Mouse (Mus musculus) midbrain, embryonic 12.5 days (tissue): ENCODE results near the gene Ikzf5. TPM values are rescaled to one million over a fixed set of nuclear protein-coding genes. Genes with fewer than 3 reads are reported as not detected.
"Not testable (repeated sequence)": the region's sequence is repeated elsewhere in the genome, so short reads cannot be mapped to it uniquely, and the experiment has no call there.

Source experiments
- ATAC-seq: fragments of 200-750 bp; cut with Nextera tagmentation; 2 replicates; pipeline ENCODE4 v1.8.0; 2017; ENCODE audit warnings: low read depth, moderate TSS enrichment, moderate library complexity; ENCODE audit not compliant: low FRiP score
- H3K27ac ChIP-seq: fragments of 300-500 bp; sonication (generic); replicated peaks from 2 replicates; pipeline ENCODE4 v1.5.1; 2016; ENCODE audit warnings: mild to moderate bottlenecking
- H3K27me3 ChIP-seq: fragments of 300-500 bp; sonication (generic); 2 replicates; pipeline ENCODE4 v1.6.1; 2016; ENCODE audit warnings: mild to moderate bottlenecking
- H3K36me3 ChIP-seq: fragments of 300-500 bp; sonication (generic); 2 replicates; pipeline ENCODE4 v1.6.1; 2016
- H3K4me1 ChIP-seq: fragments of 300-500 bp; sonication (generic); 2 replicates; pipeline ENCODE4 v1.6.1; 2016
- H3K4me2 ChIP-seq: fragments of 300-500 bp; sonication (generic); replicated peaks from 2 replicates; pipeline ENCODE4 v1.6.1; 2016; ENCODE audit warnings: mild to moderate bottlenecking, moderate library complexity
- H3K4me3 ChIP-seq: fragments of 300-500 bp; sonication (generic); 2 replicates; pipeline ENCODE4 v1.5.1; 2016; ENCODE audit warnings: mild to moderate bottlenecking
- H3K9ac ChIP-seq: fragments of 300-500 bp; sonication (generic); replicated peaks from 2 replicates; pipeline ENCODE4 v1.6.1; 2016; ENCODE audit warnings: mild to moderate bottlenecking, moderate library complexity
- H3K9me3 ChIP-seq: fragments of 300-500 bp; sonication (generic); 2 replicates; pipeline ENCODE4 v1.6.1; 2016; ENCODE audit warnings: mild to moderate bottlenecking
- WGBS: fragments of 180-500 bp; shearing (Covaris S2); methylation state at CpG from one replicate; pipeline ENCODE4 v1.1.7; 2016; 5-methylcytosine and 5-hydroxymethylcytosine counted together
- polyA plus RNA-seq: library from polyadenylated mRNA; unstranded; fragments of >200 nt; fragmentation: Nextera tagmentation; extraction: Ambion mirVana; gene quantifications from 2 replicates; pipeline ENCODE4 v1.2.1, GENCODE M21; 2016

The Ikzf5 gene
- polyA plus RNA-seq, 1 experiment from 2014 or later = 23.6 TPM

DNA sequence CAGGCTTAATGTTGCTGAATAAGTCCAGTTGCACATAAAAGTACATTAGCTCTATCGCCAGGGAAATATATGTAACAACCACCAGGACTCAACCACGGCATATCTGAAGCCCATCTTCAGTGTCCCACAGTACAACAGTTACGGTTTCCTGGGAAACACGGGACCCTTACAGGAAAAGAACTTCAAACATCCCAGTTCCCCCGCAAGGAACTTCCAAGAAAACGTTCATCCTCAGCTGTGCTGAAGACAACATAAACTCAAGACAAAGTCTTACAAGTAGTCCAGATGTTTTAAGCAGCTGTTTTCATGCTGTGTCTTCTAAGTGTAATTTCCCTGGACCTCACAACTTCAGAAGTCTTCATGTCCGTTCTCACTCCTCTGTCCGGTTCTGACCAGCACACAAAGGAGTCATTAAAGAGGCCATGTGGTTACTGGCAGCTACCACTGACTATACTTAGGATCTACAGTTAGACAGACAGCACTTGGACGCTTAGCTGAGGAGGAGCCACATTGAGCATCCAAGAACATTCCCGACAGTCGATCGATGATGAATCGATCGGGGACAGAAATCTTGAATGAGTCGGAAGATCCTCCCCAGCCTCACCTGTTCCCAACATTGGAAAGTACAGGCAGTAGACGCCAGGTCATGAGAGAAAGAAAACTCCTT, 867 bp downstream of the Ikzf5 start:
- 0 out of 2 replicates have a peak, but pooled peaks have one; percentile 16 for ATAC-seq
- H3K4me2 ChIP-seq = peak overlapping the region; percentile 76
- no peaks in the 10 kb centered on the region for H3K27me3 ChIP-seq
- 8% methylated on average over 16 of the region's 16 CpGs for WGBS
- H3K36me3 ChIP-seq = no peaks in the 10 kb centered on the region
- H3K4me1 ChIP-seq = peaks cover 17% of the 10 kb centered on the region
- H3K27ac ChIP-seq = 0 out of 2 replicates have a peak overlapping the region, but pooled peaks have one; percentile 75
- no peaks in the 10 kb centered on the region for H3K9me3 ChIP-seq
- peak overlapping the region; percentile 98 for H3K4me3 ChIP-seq
- peak overlapping the region; percentile 86 for H3K9ac ChIP-seq

DNA sequence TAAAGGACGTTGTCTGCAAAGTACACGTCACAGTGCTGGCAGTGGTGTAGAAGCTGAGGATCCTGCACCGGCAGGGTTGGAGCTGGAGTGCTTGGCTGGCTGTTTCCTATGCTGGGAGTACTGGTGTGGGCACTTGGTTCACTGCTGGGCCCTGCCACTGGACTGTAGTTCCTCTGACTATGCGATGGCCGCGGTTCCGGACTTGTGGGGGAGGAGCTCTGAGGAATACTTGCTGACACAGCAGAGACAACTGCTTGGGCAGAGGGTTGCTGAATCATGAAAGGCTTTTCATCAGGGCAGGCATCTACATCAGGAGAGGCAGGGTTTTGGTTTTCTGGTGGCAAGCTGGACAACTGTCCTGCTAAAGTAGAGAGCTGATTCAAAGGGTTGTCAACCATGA, 18.6 kb downstream of the Ikzf5 start:
- not testable (repeated sequence) for H3K4me1 ChIP-seq, ATAC-seq, H3K9me3 ChIP-seq, H3K27ac ChIP-seq, H3K4me3 ChIP-seq, H3K9ac ChIP-seq, H3K27me3 ChIP-seq, H3K4me2 ChIP-seq
- peaks cover 42% of the 10 kb centered on the region for H3K36me3 ChIP-seq
- WGBS = 90% methylated on average over 7 of the region's 7 CpGs

GRCm38 (mm10) chr7:131371880-131372651, 38.3 kb downstream of the Ikzf5 start:
- WGBS = 75% methylated on average over 9 of the region's 9 CpGs
- ATAC-seq = no peak
- peak overlapping the region; percentile 67 for H3K4me3 ChIP-seq

DNA sequence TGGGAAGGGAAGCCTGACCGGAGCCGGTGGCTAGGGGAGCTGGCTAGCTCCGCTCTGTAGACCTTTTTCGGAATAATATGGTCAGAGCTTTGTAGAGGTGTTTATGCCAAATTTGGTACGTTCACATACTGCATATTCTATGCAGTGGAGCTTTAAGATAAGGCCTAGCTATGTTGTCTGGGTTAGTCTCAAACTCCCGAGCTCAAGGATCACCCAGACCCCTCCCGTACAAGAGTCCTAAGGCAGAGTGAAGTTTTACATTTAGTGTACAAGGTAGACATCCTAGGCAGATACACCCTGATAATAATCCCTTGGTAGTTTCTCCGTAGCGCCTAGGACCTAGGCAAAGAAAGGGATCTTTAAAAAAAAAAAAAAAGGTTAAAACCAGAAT, 38.9 kb downstream of the Ikzf5 start:
- Histone ChIP-seq H3K9me3 (no peaks in the 10 kb centered on the region), H3K4me2 (peak overlapping the region; percentile 66), H3K9ac (peak overlapping the region; percentile 83), H3K4me3 (peak overlapping the region; percentile 67), H3K36me3 (no peaks in the 10 kb centered on the region), H3K27me3 (no peaks in the 10 kb centered on the region), H3K27ac (peak overlapping the region; percentile 90), H3K4me1 (peaks cover 6% of the 10 kb centered on the region; the same call in 1 of the 2 replicates)
- ATAC-seq = no peak; the same call in 1 of the 2 replicates
- WGBS = 8% methylated on average over 9 of the region's 9 CpGs

More at GRCm38 (mm10) chr7:131371880-131372651, 38.3 kb downstream of the Ikzf5 start:
- Histone ChIP-seq H3K27ac (no peak overlapping the region), H3K4me2 (peak overlapping the region; percentile 66), H3K9ac (peak overlapping the region; percentile 83), H3K27me3 (no peaks in the 10 kb centered on the region), H3K9me3 (no peaks in the 10 kb centered on the region), H3K4me1 (peaks cover 6% of the 10 kb centered on the region; the same call in 1 of the 2 replicates), H3K36me3 (no peaks in the 10 kb centered on the region)

- no peaks in the 10 kb centered on the region for H3K36me3 ChIP-seq
- H3K4me3 ChIP-seq = peak within 1 kb of the TSS; percentile 67
- no peaks in the 10 kb centered on the region for H3K9me3 ChIP-seq
- peak; percentile 96 for ATAC-seq
- peaks cover 6% of the 10 kb centered on the region; the same call in 1 of the 2 replicates for H3K4me1 ChIP-seq
- peak within 1 kb of the TSS; percentile 83 for H3K9ac ChIP-seq
- no peaks in the 10 kb centered on the region for H3K27me3 ChIP-seq
- H3K4me2 ChIP-seq = peak within 1 kb of the TSS; percentile 66
- WGBS = 5% methylated on average over 45 of the region's 47 CpGs
- H3K27ac ChIP-seq = peak within 1 kb of the TSS; percentile 90
Observed at GRCm38 (mm10) chr7:131370648-131371469, 39.5 kb downstream of the Ikzf5 start, which contains the start of gene Pstk. Pstk (plus strand) TSS chr7:131371141.

GRCm38 (mm10) chr7:131364131-131364530, 46.2 kb downstream of the Ikzf5 start:
- Histone ChIP-seq H3K4me1 (peaks cover 16% of the 10 kb centered on the region), H3K4me2 (no peak overlapping the region), H3K4me3 (no peak overlapping the region), H3K9me3 (no peaks in the 10 kb centered on the region), H3K27ac (no peak overlapping the region), H3K9ac (no peak overlapping the region), H3K27me3 (peaks cover 8% of the 10 kb centered on the region), H3K36me3 (peaks cover 2% of the 10 kb centered on the region; the same call in 1 of the 2 replicates)
- 95% methylated on average over 8 of the region's 8 CpGs for WGBS
- ATAC-seq = no peak

- peak within 1 kb of the TSS; percentile 90 for H3K4me2 ChIP-seq
- H3K36me3 ChIP-seq = peaks cover 15% of the 10 kb centered on the region
- peaks cover 16% of the 10 kb centered on the region for H3K4me1 ChIP-seq
- no peaks in the 10 kb centered on the region for H3K9me3 ChIP-seq
- WGBS = under 1% methylated on average over 55 of the region's 55 CpGs
- ATAC-seq = peak; percentile 97
- H3K27ac ChIP-seq = peak within 1 kb of the TSS; percentile 88
- H3K4me3 ChIP-seq = peak within 1 kb of the TSS; percentile 80
- H3K9ac ChIP-seq = peak within 1 kb of the TSS; percentile 89
- H3K27me3 ChIP-seq = peaks cover 8% of the 10 kb centered on the region
Observed at GRCm38 (mm10) chr7:131362615-131363300, 47.6 kb downstream of the Ikzf5 start, which contains the start of gene 2310057M21Rik. 2310057M21Rik (minus strand) TSS chr7:131362759.

DNA sequence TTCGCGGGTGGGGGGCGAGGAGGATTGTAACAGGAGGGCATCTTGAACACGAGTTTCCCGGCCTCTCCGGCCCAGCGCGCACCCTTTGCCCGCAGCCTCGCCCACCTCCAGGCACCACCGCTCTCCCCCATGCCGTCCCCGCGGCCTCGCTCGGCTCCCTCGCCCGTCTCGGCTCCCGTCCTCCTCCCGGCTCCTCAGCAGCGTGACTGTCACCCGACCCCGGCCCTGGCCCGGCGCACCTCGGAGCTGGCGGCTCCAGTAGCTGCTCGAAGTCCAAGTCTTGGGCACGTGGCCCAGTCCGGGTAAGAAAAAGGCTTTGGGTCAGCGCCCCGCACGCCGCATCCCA, 48.1 kb downstream of the Ikzf5 start:
- Histone ChIP-seq H3K4me2 (peak overlapping the region; percentile 90), H3K4me1 (peaks cover 16% of the 10 kb centered on the region), H3K36me3 (peaks cover 20% of the 10 kb centered on the region), H3K27ac (peak overlapping the region; percentile 88), H3K4me3 (peak overlapping the region; percentile 80), H3K27me3 (peaks cover 8% of the 10 kb centered on the region), H3K9ac (peak overlapping the region; percentile 89), H3K9me3 (no peaks in the 10 kb centered on the region)
- WGBS = under 1% methylated on average over 35 of the region's 35 CpGs
- ATAC-seq = peak; percentile 82; the same call in 1 of the 2 replicates

DNA sequence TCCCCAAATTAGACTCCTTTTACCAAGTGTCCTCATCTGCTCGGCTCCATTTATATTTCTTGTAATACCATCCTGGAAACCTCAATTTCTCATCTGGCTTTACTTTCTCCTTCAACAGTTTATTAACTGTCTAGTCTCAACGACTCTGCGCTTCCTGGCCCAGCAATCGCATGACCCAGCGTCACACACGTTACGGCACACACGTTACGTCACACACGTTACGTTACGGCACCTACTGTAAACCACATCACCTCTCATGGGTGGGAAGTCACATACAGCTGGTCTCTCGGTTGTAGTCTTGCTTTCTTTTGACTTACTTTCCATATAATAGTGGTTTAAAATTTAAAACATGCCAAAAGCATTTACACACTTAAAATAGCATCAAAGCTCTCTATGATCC, 54.2 kb downstream of the Ikzf5 start:
- no peak overlapping the region for H3K27ac ChIP-seq
- peaks cover 3% of the 10 kb centered on the region for H3K4me1 ChIP-seq
- no peak overlapping the region for H3K4me2 ChIP-seq
- H3K4me3 ChIP-seq = no peak overlapping the region
- no peak for ATAC-seq
- WGBS = 96% methylated on average over 13 of the region's 13 CpGs
- no peaks in the 10 kb centered on the region for H3K9me3 ChIP-seq
- H3K27me3 ChIP-seq = no peaks in the 10 kb centered on the region
- H3K36me3 ChIP-seq = peaks cover 55% of the 10 kb centered on the region
- no peak overlapping the region for H3K9ac ChIP-seq

DNA sequence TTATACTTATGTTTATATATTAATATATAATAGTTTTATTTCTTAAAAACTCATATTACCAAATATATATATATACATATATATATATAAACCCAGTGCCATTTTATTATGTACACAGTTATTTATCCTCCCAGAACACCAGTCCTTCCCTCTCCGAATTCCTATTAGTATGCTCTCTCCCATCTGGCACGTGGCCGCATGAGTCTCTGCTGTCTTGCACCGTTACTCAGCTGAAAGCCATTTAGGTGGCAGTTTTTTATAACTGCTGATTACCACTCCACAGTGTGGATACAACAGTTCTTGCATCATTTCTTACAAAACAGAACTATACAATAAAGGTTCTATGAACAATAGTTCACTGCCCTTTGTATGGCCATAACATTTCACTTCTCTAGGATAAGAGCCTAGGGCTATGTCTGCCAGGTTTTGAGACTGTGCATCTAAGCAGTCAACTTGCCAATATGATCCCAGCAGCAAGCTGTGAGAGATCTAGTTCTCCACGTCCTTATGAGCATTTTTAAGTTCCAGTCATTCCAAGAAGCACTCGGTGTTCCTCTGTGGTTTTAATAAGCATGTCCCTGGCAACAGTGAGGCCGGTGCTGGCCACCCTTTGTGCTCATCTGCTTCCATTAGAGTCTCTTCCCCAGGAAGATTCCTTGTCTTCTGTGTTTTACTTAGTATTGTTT, 64.3 kb downstream of the Ikzf5 start:
- 75% methylated on average over 7 of the region's 7 CpGs for WGBS
- no peak overlapping the region for H3K27ac ChIP-seq
- no peak overlapping the region for H3K4me3 ChIP-seq
- no peak for ATAC-seq
- H3K4me1 ChIP-seq = no peaks in the 10 kb centered on the region
- H3K27me3 ChIP-seq = no peaks in the 10 kb centered on the region
- no peak overlapping the region for H3K4me2 ChIP-seq
- H3K9ac ChIP-seq = no peak overlapping the region
- H3K36me3 ChIP-seq = peaks cover 58% of the 10 kb centered on the region
- H3K9me3 ChIP-seq = no peaks in the 10 kb centered on the region
